Mouse (Mus musculus) hindbrain, embryonic 15.5 days (tissue): ENCODE data around the gene 1700001K19Rik. TPM values are rescaled to one million over a fixed set of nuclear protein-coding genes. Genes with fewer than 3 reads are reported as not detected.

ENCODE experiments used
- ATAC-seq: fragments of 200-750 bp; cut with Nextera tagmentation; 2 replicates; pipeline ENCODE4 v1.8.0; 2017; ENCODE audit warnings: low read depth, moderate number of reproducible peaks, moderate TSS enrichment; ENCODE audit not compliant: low FRiP score
- H3K27ac ChIP-seq: fragments of 300-500 bp; sonication (generic); replicated peaks from 2 replicates; pipeline ENCODE4 v1.5.1; 2015; ENCODE audit warnings: mild to moderate bottlenecking, inconsistent platforms
- H3K27me3 ChIP-seq: fragments of 300-500 bp; sonication (generic); 2 replicates; pipeline ENCODE4 v1.6.1; 2015; ENCODE audit warnings: control low read depth, inconsistent platforms
- H3K36me3 ChIP-seq: fragments of 300-500 bp; sonication (generic); 2 replicates; pipeline ENCODE4 v1.6.1; 2015; ENCODE audit warnings: control low read depth, inconsistent platforms
- H3K4me1 ChIP-seq: fragments of 300-500 bp; sonication (generic); replicated peaks from 2 replicates; pipeline ENCODE4 v1.6.1; 2015; ENCODE audit warnings: control low read depth, inconsistent platforms
- H3K4me2 ChIP-seq: fragments of 300-500 bp; sonication (generic); 2 replicates; pipeline ENCODE4 v1.6.1; 2015; ENCODE audit warnings: moderate library complexity, mild to moderate bottlenecking, inconsistent platforms
- H3K4me3 ChIP-seq: fragments of 300-500 bp; sonication (generic); 2 replicates; pipeline ENCODE4 v1.5.1; 2015; ENCODE audit warnings: mild to moderate bottlenecking, inconsistent platforms
- H3K9ac ChIP-seq: fragments of 300-500 bp; sonication (generic); 2 replicates; pipeline ENCODE4 v1.6.1; 2015; ENCODE audit warnings: inconsistent platforms
- H3K9me3 ChIP-seq: fragments of 300-500 bp; sonication (generic); 2 replicates; pipeline ENCODE4 v1.6.1; 2016; ENCODE audit warnings: control low read depth, inconsistent platforms
- WGBS: fragments of 180-500 bp; shearing (Covaris S2); methylation state at CpG from one replicate; pipeline ENCODE4 v1.1.7; 2015; 5-methylcytosine and 5-hydroxymethylcytosine counted together
- microRNA-seq: library from miRNA; unstranded; fragments of <30 nt; microRNA quantifications from one replicate; pipeline ENCODE4, GENCODE M21; 2016
- polyA plus RNA-seq: library from polyadenylated mRNA; unstranded; fragments of >200 nt; fragmentation: Nextera tagmentation; extraction: Ambion mirVana; gene quantifications from 2 replicates; pipeline ENCODE4 v1.2.1, GENCODE M21; 2015

Gene 1700001K19Rik
- polyA plus RNA-seq, 1 experiment from 2014 or later, result 0.43 TPM

GRCm38 (mm10) chr12:110637507-110638114, 44.8 kb downstream of the 1700001K19Rik start:
- Histone ChIP-seq H3K36me3 (peaks cover 99% of the 10 kb centered on the region), H3K4me1 (no peaks in the 10 kb centered on the region), H3K9ac (no peak overlapping the region), H3K9me3 (no peaks in the 10 kb centered on the region), H3K27ac (no peak overlapping the region), H3K4me3 (no peak overlapping the region), H3K4me2 (no peak overlapping the region), H3K27me3 (no peaks in the 10 kb centered on the region)
- no peak for ATAC-seq
- 93% methylated on average over 13 of the region's 13 CpGs for WGBS

GRCm38 (mm10) chr12:110636293-110636692, 46.1 kb downstream of the 1700001K19Rik start:
- Histone ChIP-seq H3K9me3 (no peaks in the 10 kb centered on the region), H3K4me3 (no peak overlapping the region), H3K4me2 (no peak overlapping the region), H3K27me3 (no peaks in the 10 kb centered on the region), H3K9ac (no peak overlapping the region), H3K4me1 (no peaks in the 10 kb centered on the region), H3K27ac (no peak overlapping the region), H3K36me3 (peaks cover 100% of the 10 kb centered on the region)
- no peak for ATAC-seq
- WGBS, result 93% methylated on average over 12 of the region's 12 CpGs

- WGBS, result 95% methylated on average over 11 of the region's 11 CpGs
- Histone ChIP-seq H3K4me2 (no peak overlapping the region), H3K9ac (no peak overlapping the region), H3K36me3 (peaks cover 100% of the 10 kb centered on the region), H3K4me1 (no peaks in the 10 kb centered on the region), H3K9me3 (no peaks in the 10 kb centered on the region), H3K4me3 (no peak overlapping the region), H3K27ac (no peak overlapping the region), H3K27me3 (no peaks in the 10 kb centered on the region)
- no peak for ATAC-seq
Observed at GRCm38 (mm10) chr12:110630056-110630455, 52.4 kb downstream of the 1700001K19Rik start.

Small RNA genes lying within 50 kb of the gene (microRNA-seq; reads per million reads assigned to microRNA genes)
- gene Gm27299, result not detected

Other genes with a start within 250 kb of the 1700001K19Rik start
- 143 and 151 TPM in 2 replicates for gene Ppp2r5c, start 235.5 kb downstream of the 1700001K19Rik start, polyA plus RNA-seq
- 88.1 and 92.9 TPM in 2 replicates for gene Dync1h1, start 81.2 kb downstream of the 1700001K19Rik start, polyA plus RNA-seq
- 1,417 and 1,497 TPM in 2 replicates for gene Hsp90aa1, start 20.1 kb upstream of the 1700001K19Rik start, polyA plus RNA-seq
- 24.4 and 25.0 TPM in 2 replicates for gene Wdr20, start 55.3 kb upstream of the 1700001K19Rik start, polyA plus RNA-seq
- 14.0 and 16.0 TPM in 2 replicates for gene Mok, start 158.3 kb upstream of the 1700001K19Rik start, polyA plus RNA-seq
- gene Zfp839, start 167.6 kb upstream of the 1700001K19Rik start, polyA plus RNA-seq, result 4.4 and 4.8 TPM in 2 replicates
- gene Cinp, start 206.5 kb upstream of the 1700001K19Rik start, polyA plus RNA-seq, result 83.6 and 85.1 TPM in 2 replicates
- gene Tecpr2, start 206.6 kb upstream of the 1700001K19Rik start, polyA plus RNA-seq, result 7.3 and 7.6 TPM in 2 replicates